Mouse (Mus musculus) neural tube, embryonic 13.5 days (tissue): ENCODE data around the gene Btbd9. TPM values are rescaled to one million over a fixed set of nuclear protein-coding genes. Genes with fewer than 3 reads are reported as not detected.

ENCODE experiments used
- ATAC-seq: fragments of 200-750 bp; cut with Nextera tagmentation; 2 replicates; pipeline ENCODE4 v1.8.0; 2017; ENCODE audit warnings: low read depth, mild to moderate bottlenecking, moderate TSS enrichment, moderate library complexity
- H3K27ac ChIP-seq: fragments of 300-500 bp; sonication (generic); replicated peaks from 2 replicates; pipeline ENCODE4 v1.5.1; 2015; ENCODE audit warnings: moderate library complexity, mild to moderate bottlenecking, inconsistent platforms
- H3K27me3 ChIP-seq: fragments of 300-500 bp; sonication (generic); 2 replicates; pipeline ENCODE4 v1.6.1; 2015; ENCODE audit warnings: mild to moderate bottlenecking, inconsistent platforms
- H3K36me3 ChIP-seq: fragments of 300-500 bp; sonication (generic); 2 replicates; pipeline ENCODE4 v1.6.1; 2015; ENCODE audit warnings: mild to moderate bottlenecking, inconsistent platforms
- H3K4me1 ChIP-seq: fragments of 300-500 bp; sonication (generic); replicated peaks from 2 replicates; pipeline ENCODE4 v1.6.1; 2015; ENCODE audit warnings: inconsistent platforms
- H3K4me2 ChIP-seq: fragments of 300-500 bp; sonication (generic); 2 replicates; pipeline ENCODE4 v1.6.1; 2015; ENCODE audit warnings: inconsistent platforms, mild to moderate bottlenecking, moderate library complexity
- H3K4me3 ChIP-seq: fragments of 300-500 bp; sonication (generic); 2 replicates; pipeline ENCODE4 v1.5.1; 2015; ENCODE audit warnings: mild to moderate bottlenecking, inconsistent platforms
- H3K9ac ChIP-seq: fragments of 300-500 bp; sonication (generic); 2 replicates; pipeline ENCODE4 v1.6.1; 2015; ENCODE audit warnings: moderate library complexity, mild to moderate bottlenecking, inconsistent platforms
- H3K9me3 ChIP-seq: fragments of 300-500 bp; sonication (generic); 2 replicates; pipeline ENCODE4 v1.6.1; 2016; ENCODE audit warnings: inconsistent platforms
- WGBS: fragments of 180-500 bp; shearing (Covaris S2); methylation state at CpG from one replicate; pipeline ENCODE4 v1.1.7; 2015; 5-methylcytosine and 5-hydroxymethylcytosine counted together
- polyA plus RNA-seq: library from polyadenylated mRNA; unstranded; fragments of >200 nt; fragmentation: Nextera tagmentation; extraction: Ambion mirVana; gene quantifications from 2 replicates; pipeline ENCODE4 v1.2.1, GENCODE M21; 2015

Gene Btbd9
- polyA plus RNA-seq, 1 experiment from 2014 or later: 122 TPM

- WGBS: 86% methylated on average over 9 of the region's 9 CpGs
- Histone ChIP-seq H3K27me3 (no peaks in the 10 kb centered on the region), H3K4me3 (no peak overlapping the region), H3K9ac (no peak overlapping the region), H3K9me3 (no peaks in the 10 kb centered on the region), H3K36me3 (no peaks in the 10 kb centered on the region), H3K4me2 (no peak overlapping the region), H3K27ac (no peak overlapping the region), H3K4me1 (peaks cover 18% of the 10 kb centered on the region)
- ATAC-seq: no peak
Observed at GRCm38 (mm10) chr17:30452363-30452762, 123.9 kb downstream of the Btbd9 start.

- ATAC-seq: no peak
- Histone ChIP-seq H3K9ac (no peak overlapping the region), H3K4me2 (no peak overlapping the region), H3K4me1 (peaks cover 1% of the 10 kb centered on the region; the same call in 1 of the 2 replicates), H3K4me3 (no peak overlapping the region), H3K36me3 (peaks cover 8% of the 10 kb centered on the region), H3K27ac (no peak overlapping the region), H3K27me3 (no peaks in the 10 kb centered on the region), H3K9me3 (no peaks in the 10 kb centered on the region)
- 90% methylated on average over 5 of the region's 5 CpGs for WGBS
Observed at GRCm38 (mm10) chr17:30448562-30448961, 127.7 kb downstream of the Btbd9 start.

- Histone ChIP-seq H3K4me1 (0 out of 2 replicates have a peak, but pooled peaks cover 4% of the 10 kb centered on the region), H3K9me3 (no peaks in the 10 kb centered on the region), H3K9ac (no peak overlapping the region), H3K27me3 (no peaks in the 10 kb centered on the region), H3K4me2 (no peak overlapping the region), H3K4me3 (no peak overlapping the region), H3K27ac (no peak overlapping the region), H3K36me3 (peaks cover 8% of the 10 kb centered on the region)
- ATAC-seq: no peak
- 94% methylated on average over 3 of the region's 3 CpGs for WGBS
Observed at GRCm38 (mm10) chr17:30445805-30446441, 130.4 kb downstream of the Btbd9 start.

- H3K9me3 ChIP-seq: no peaks in the 10 kb centered on the region
- H3K36me3 ChIP-seq: peaks cover 8% of the 10 kb centered on the region
- H3K4me2 ChIP-seq: no peak overlapping the region
- H3K27me3 ChIP-seq: no peaks in the 10 kb centered on the region
- peaks cover 12% of the 10 kb centered on the region for H3K4me1 ChIP-seq
- ATAC-seq: no peak
- H3K27ac ChIP-seq: no peak overlapping the region
- 84% methylated on average over 3 of the region's 3 CpGs for WGBS
- H3K9ac ChIP-seq: no peak overlapping the region
- H3K4me3 ChIP-seq: no peak overlapping the region
Observed at GRCm38 (mm10) chr17:30439702-30440101, 136.6 kb downstream of the Btbd9 start.

- Histone ChIP-seq H3K9ac (no peak overlapping the region), H3K9me3 (no peaks in the 10 kb centered on the region), H3K27ac (no peak overlapping the region), H3K4me3 (no peak overlapping the region), H3K27me3 (no peaks in the 10 kb centered on the region), H3K36me3 (0 out of 2 replicates have a peak, but pooled peaks cover 1% of the 10 kb centered on the region), H3K4me2 (no peak overlapping the region), H3K4me1 (peaks cover 12% of the 10 kb centered on the region)
- no peak for ATAC-seq
- 93% methylated on average over 4 of the region's 4 CpGs for WGBS
Observed at GRCm38 (mm10) chr17:30438786-30439185, 137.5 kb downstream of the Btbd9 start.

- Histone ChIP-seq H3K27ac (no peak overlapping the region), H3K27me3 (no peaks in the 10 kb centered on the region), H3K4me3 (no peak overlapping the region), H3K9me3 (no peaks in the 10 kb centered on the region), H3K36me3 (no peaks in the 10 kb centered on the region), H3K4me2 (no peak overlapping the region), H3K4me1 (peaks cover 12% of the 10 kb centered on the region), H3K9ac (no peak overlapping the region)
- no peak for ATAC-seq
- 69% methylated on average over 5 of the region's 5 CpGs for WGBS
Observed at GRCm38 (mm10) chr17:30436021-30436461, 140.2 kb downstream of the Btbd9 start.

- no peaks in the 10 kb centered on the region for H3K36me3 ChIP-seq
- ATAC-seq: no peak
- H3K4me2 ChIP-seq: no peak overlapping the region
- no peak overlapping the region for H3K9ac ChIP-seq
- 60% methylated on average over 7 of the region's 7 CpGs for WGBS
- peaks cover 12% of the 10 kb centered on the region for H3K4me1 ChIP-seq
- no peaks in the 10 kb centered on the region for H3K27me3 ChIP-seq
- H3K9me3 ChIP-seq: no peaks in the 10 kb centered on the region
- H3K4me3 ChIP-seq: no peak overlapping the region
- no peak overlapping the region for H3K27ac ChIP-seq
Observed at GRCm38 (mm10) chr17:30435478-30435877, 140.8 kb downstream of the Btbd9 start.

GRCm38 (mm10) chr17:30432094-30432493 is 144.2 kb downstream of the Btbd9 start:
- no peaks in the 10 kb centered on the region for H3K27me3 ChIP-seq
- peaks cover 10% of the 10 kb centered on the region for H3K4me1 ChIP-seq
- ATAC-seq: no peak
- H3K9ac ChIP-seq: no peak overlapping the region
- no peaks in the 10 kb centered on the region for H3K9me3 ChIP-seq
- no peak overlapping the region for H3K4me2 ChIP-seq
- no peak overlapping the region for H3K4me3 ChIP-seq
- no peak overlapping the region for H3K27ac ChIP-seq
- WGBS: 91% methylated on average over 10 of the region's 10 CpGs
- H3K36me3 ChIP-seq: no peaks in the 10 kb centered on the region

- H3K27me3 ChIP-seq: no peaks in the 10 kb centered on the region
- peaks cover 6% of the 10 kb centered on the region for H3K4me1 ChIP-seq
- no peak overlapping the region for H3K4me3 ChIP-seq
- H3K4me2 ChIP-seq: no peak overlapping the region
- 84% methylated on average over 10 of the region's 10 CpGs for WGBS
- H3K36me3 ChIP-seq: no peaks in the 10 kb centered on the region
- no peak overlapping the region for H3K9ac ChIP-seq
- no peaks in the 10 kb centered on the region for H3K9me3 ChIP-seq
- H3K27ac ChIP-seq: no peak overlapping the region
- no peak for ATAC-seq
Observed at GRCm38 (mm10) chr17:30430961-30431640, 145.2 kb downstream of the Btbd9 start.

GRCm38 (mm10) chr17:30428661-30429060 is 147.6 kb downstream of the Btbd9 start:
- no peak overlapping the region for H3K4me2 ChIP-seq
- peaks cover 13% of the 10 kb centered on the region; the same call in 1 of the 2 replicates for H3K4me1 ChIP-seq
- no peak overlapping the region for H3K4me3 ChIP-seq
- H3K9ac ChIP-seq: no peak overlapping the region
- no peaks in the 10 kb centered on the region for H3K27me3 ChIP-seq
- no peak overlapping the region for H3K27ac ChIP-seq
- H3K9me3 ChIP-seq: no peaks in the 10 kb centered on the region
- WGBS: 95% methylated on average over 9 of the region's 9 CpGs
- H3K36me3 ChIP-seq: no peaks in the 10 kb centered on the region
- no peak for ATAC-seq

GRCm38 (mm10) chr17:30423256-30423852 is 152.9 kb downstream of the Btbd9 start:
- WGBS: 64% methylated on average over 4 of the region's 4 CpGs
- Histone ChIP-seq H3K27ac (no peak overlapping the region), H3K4me1 (peaks cover 30% of the 10 kb centered on the region), H3K36me3 (no peaks in the 10 kb centered on the region), H3K9ac (no peak overlapping the region), H3K9me3 (no peaks in the 10 kb centered on the region), H3K4me2 (no peak overlapping the region), H3K4me3 (no peak overlapping the region), H3K27me3 (no peaks in the 10 kb centered on the region)
- no peak for ATAC-seq

- Histone ChIP-seq H3K36me3 (no peaks in the 10 kb centered on the region), H3K9me3 (no peaks in the 10 kb centered on the region), H3K4me1 (peaks cover 30% of the 10 kb centered on the region), H3K27ac (no peak overlapping the region), H3K4me2 (no peak overlapping the region), H3K27me3 (no peaks in the 10 kb centered on the region), H3K4me3 (no peak overlapping the region), H3K9ac (no peak overlapping the region)
- no peak for ATAC-seq
- 96% methylated on average over 1 of the region's 1 CpGs for WGBS
Observed at GRCm38 (mm10) chr17:30422278-30422677, 154.0 kb downstream of the Btbd9 start.
